Mouse (Mus musculus) heart, embryonic 16.5 days (tissue): Measurements from ENCODE around the gene Zfp54. TPM values are rescaled to one million over a fixed set of nuclear protein-coding genes. Genes with fewer than 3 reads are reported as not detected.
"Not testable (repeated sequence)": the region's sequence is repeated elsewhere in the genome, so short reads cannot be mapped to it uniquely, and the experiment has no call there.

Experiments
- ATAC-seq: fragments of 200-750 bp; cut with Nextera tagmentation; replicated peaks from 2 replicates; pipeline ENCODE4 v1.8.0; 2017; ENCODE audit warnings: moderate number of reproducible peaks; ENCODE audit not compliant: insufficient read depth, low FRiP score; ENCODE audit errors: extremely low read depth
- H3K27ac ChIP-seq: fragments of 300-500 bp; sonication (generic); 2 replicates; pipeline ENCODE4 v1.5.1; 2014; ENCODE audit warnings: mild to moderate bottlenecking, low read length, control low read depth, moderate library complexity
- H3K27me3 ChIP-seq: fragments of 300-500 bp; sonication (generic); 2 replicates; pipeline ENCODE4 v1.6.1; 2014; ENCODE audit warnings: low read length, mixed read lengths; ENCODE audit not compliant: control insufficient read depth, insufficient read depth
- H3K36me3 ChIP-seq: fragments of 300-500 bp; sonication (generic); 2 replicates; pipeline ENCODE4 v1.6.1; 2014; ENCODE audit not compliant: control insufficient read depth, insufficient read depth
- H3K4me1 ChIP-seq: fragments of 300-500 bp; sonication (generic); 2 replicates; pipeline ENCODE4 v1.6.1; 2014; ENCODE audit warnings: low read length, mixed read lengths; ENCODE audit not compliant: control insufficient read depth, insufficient read depth
- H3K4me2 ChIP-seq: fragments of 300-500 bp; sonication (generic); 2 replicates; pipeline ENCODE4 v1.6.1; 2014; ENCODE audit warnings: low read depth, mild to moderate bottlenecking, control low read depth, low read length
- H3K4me3 ChIP-seq: fragments of 300-500 bp; sonication (generic); 2 replicates; pipeline ENCODE4 v1.5.1; 2014; ENCODE audit warnings: mild to moderate bottlenecking, control low read depth, low read length
- H3K9ac ChIP-seq: fragments of 300-500 bp; sonication (generic); 2 replicates; pipeline ENCODE4 v1.6.1; 2014; ENCODE audit warnings: low read length, control low read depth
- H3K9me3 ChIP-seq: fragments of 300-500 bp; sonication (generic); replicated peaks from 2 replicates; pipeline ENCODE4 v1.6.1; 2016; ENCODE audit warnings: low read length; ENCODE audit not compliant: control insufficient read depth
- WGBS: fragments of 180-500 bp; shearing (Covaris S2); extraction: QIAGEN DNeasy Blood & Tissue Kit; methylation state at CpG from one replicate; pipeline ENCODE4 v1.1.7; 2014; 5-methylcytosine and 5-hydroxymethylcytosine counted together
- polyA plus RNA-seq: library from polyadenylated mRNA; unstranded; fragments of >200 nt; fragmentation: Nextera tagmentation; extraction: Ambion mirVana; gene quantifications from 2 replicates; pipeline ENCODE4 v1.2.1, GENCODE M21; 2015

Zfp54 gene
- 3.7 and 4.5 TPM in 2 replicates for polyA plus RNA-seq

- Histone ChIP-seq H3K4me2 (peak within 1 kb of the TSS; percentile 83), H3K4me3 (peak within 1 kb of the TSS; percentile 64), H3K36me3 (no peaks in the 10 kb centered on the region), H3K9me3 (no peaks in the 10 kb centered on the region), H3K9ac (peak within 1 kb of the TSS; percentile 69), H3K4me1 (peaks cover 4% of the 10 kb centered on the region; the same call in 1 of the 2 replicates), H3K27me3 (no peaks in the 10 kb centered on the region), H3K27ac (peak within 1 kb of the TSS; percentile 85)
- under 1% methylated on average over 22 of the region's 22 CpGs for WGBS
- ATAC-seq = peak; percentile 99
Observed at GRCm38 (mm10) chr17:21422664-21423599, at the start of gene Zfp54. TSS of gene Zfp54 (plus strand) at chr17:21423227.

GRCm38 (mm10) chr17:21375311-21375710 is 47.7 kb upstream of the Zfp54 start:
- no peaks in the 10 kb centered on the region for H3K36me3 ChIP-seq
- no peak overlapping the region for H3K9ac ChIP-seq
- no peak overlapping the region for H3K4me2 ChIP-seq
- no peaks in the 10 kb centered on the region for H3K27me3 ChIP-seq
- H3K27ac ChIP-seq = no peak overlapping the region
- no peak for ATAC-seq
- 54% methylated on average over 1 of the region's 1 CpGs for WGBS
- no peaks in the 10 kb centered on the region for H3K4me1 ChIP-seq
- no peak overlapping the region for H3K4me3 ChIP-seq
- no peaks in the 10 kb centered on the region for H3K9me3 ChIP-seq

GRCm38 (mm10) chr17:21383391-21384056 is 39.5 kb upstream of the Zfp54 start, which contains the start of gene Zfp677:
TSS of gene Zfp677 (plus strand) at chr17:21383748.
- Histone ChIP-seq H3K27ac (peak within 1 kb of the TSS; percentile 61; the same call in 1 of the 2 replicates), H3K27me3 (no peaks in the 10 kb centered on the region), H3K9ac (peak within 1 kb of the TSS; percentile 75), H3K4me1 (peaks cover 4% of the 10 kb centered on the region; the same call in 1 of the 2 replicates), H3K9me3 (no peaks in the 10 kb centered on the region), H3K4me3 (peak within 1 kb of the TSS; percentile 70), H3K36me3 (no peaks in the 10 kb centered on the region), H3K4me2 (peak within 1 kb of the TSS; percentile 99)
- 3% methylated on average over 20 of the region's 20 CpGs for WGBS
- ATAC-seq = peak; percentile 98

- Histone ChIP-seq H3K27me3 (no peaks in the 10 kb centered on the region), H3K4me2 (peak overlapping the region; percentile 99), H3K4me1 (peaks cover 4% of the 10 kb centered on the region; the same call in 1 of the 2 replicates), H3K4me3 (peak overlapping the region; percentile 70), H3K9ac (peak overlapping the region; percentile 75), H3K27ac (peak overlapping the region; percentile 61; the same call in 1 of the 2 replicates), H3K9me3 (no peaks in the 10 kb centered on the region), H3K36me3 (no peaks in the 10 kb centered on the region)
- peak; percentile 47 for ATAC-seq
- WGBS = 13% methylated on average over 8 of the region's 8 CpGs
Observed at GRCm38 (mm10) chr17:21384057-21384411, 39.0 kb upstream of the Zfp54 start.

- not testable (repeated sequence) for H3K9me3 ChIP-seq, ATAC-seq, H3K27ac ChIP-seq, H3K4me3 ChIP-seq, H3K4me1 ChIP-seq, H3K27me3 ChIP-seq, H3K9ac ChIP-seq, H3K4me2 ChIP-seq, H3K36me3 ChIP-seq
- 76% methylated on average over 9 of the region's 9 CpGs for WGBS
Observed at GRCm38 (mm10) chr17:21438806-21439400, 15.9 kb downstream of the Zfp54 start.

- peak overlapping the region; percentile 91 for H3K4me2 ChIP-seq
- no peaks in the 10 kb centered on the region for H3K9me3 ChIP-seq
- peak; percentile 70 for ATAC-seq
- H3K9ac ChIP-seq = peak overlapping the region; percentile 78
- WGBS = 0% methylated on average over 3 of the region's 3 CpGs
- H3K4me3 ChIP-seq = peak overlapping the region; percentile 87
- no peaks in the 10 kb centered on the region for H3K27me3 ChIP-seq
- H3K36me3 ChIP-seq = no peaks in the 10 kb centered on the region
- H3K4me1 ChIP-seq = peaks cover 5% of the 10 kb centered on the region
- H3K27ac ChIP-seq = peak overlapping the region; percentile 87
Observed at GRCm38 (mm10) chr17:21449669-21450068, 26.6 kb downstream of the Zfp54 start.

GRCm38 (mm10) chr17:21450138-21450704 is 27.2 kb downstream of the Zfp54 start, which contains the start of gene Zfp51:
TSS of gene Zfp51 (plus strand) at chr17:21450374.
- Histone ChIP-seq H3K9ac (peak within 1 kb of the TSS; percentile 78), H3K9me3 (no peaks in the 10 kb centered on the region), H3K36me3 (no peaks in the 10 kb centered on the region), H3K4me2 (peak within 1 kb of the TSS; percentile 91), H3K4me3 (peak within 1 kb of the TSS; percentile 87), H3K27me3 (no peaks in the 10 kb centered on the region), H3K4me1 (peaks cover 5% of the 10 kb centered on the region), H3K27ac (peak within 1 kb of the TSS; percentile 87)
- ATAC-seq = peak; percentile 100
- WGBS = under 1% methylated on average over 26 of the region's 26 CpGs

- ATAC-seq = no peak
- 87% methylated on average over 5 of the region's 5 CpGs for WGBS
- H3K36me3 ChIP-seq = peaks cover 19% of the 10 kb centered on the region
- no peak overlapping the region for H3K4me3 ChIP-seq
- no peak overlapping the region for H3K4me2 ChIP-seq
- H3K9ac ChIP-seq = no peak overlapping the region
- H3K4me1 ChIP-seq = no peaks in the 10 kb centered on the region
- no peaks in the 10 kb centered on the region for H3K9me3 ChIP-seq
- H3K27me3 ChIP-seq = no peaks in the 10 kb centered on the region
- no peak overlapping the region for H3K27ac ChIP-seq
Observed at GRCm38 (mm10) chr17:21463550-21463949, 40.5 kb downstream of the Zfp54 start.
